Mouse (Mus musculus): ENCODE results near the gene Lct.
"Not testable (repeated sequence)": the region's sequence is repeated elsewhere in the genome, so short reads cannot be mapped to it uniquely, and the experiment has no call there.

Lct gene

DNA sequence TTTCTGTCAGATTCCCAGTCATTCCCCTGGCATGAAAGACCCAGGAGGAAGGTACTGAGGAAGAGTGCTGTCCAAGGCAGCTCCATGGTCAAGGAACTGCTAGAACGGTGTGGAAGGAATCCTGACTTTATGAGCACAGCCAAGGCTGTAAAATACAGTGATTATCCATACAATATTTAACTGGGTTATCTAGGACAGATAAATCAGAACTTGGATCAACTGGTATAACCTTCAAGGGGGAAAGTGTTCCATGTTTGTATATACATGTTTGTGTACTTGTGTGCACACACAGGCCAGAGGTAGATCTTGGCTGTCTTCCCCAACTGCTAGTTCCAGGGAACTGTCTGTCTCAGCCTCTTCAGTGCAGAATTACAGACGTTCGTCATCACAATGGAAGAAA is at the start of gene Lct:
Lct (minus strand) TSS at position 101 of the 400 bp plus-strand sequence.
- DNase-seq (ENCODE audit: low read depth, low spot score), result no peak

DNA sequence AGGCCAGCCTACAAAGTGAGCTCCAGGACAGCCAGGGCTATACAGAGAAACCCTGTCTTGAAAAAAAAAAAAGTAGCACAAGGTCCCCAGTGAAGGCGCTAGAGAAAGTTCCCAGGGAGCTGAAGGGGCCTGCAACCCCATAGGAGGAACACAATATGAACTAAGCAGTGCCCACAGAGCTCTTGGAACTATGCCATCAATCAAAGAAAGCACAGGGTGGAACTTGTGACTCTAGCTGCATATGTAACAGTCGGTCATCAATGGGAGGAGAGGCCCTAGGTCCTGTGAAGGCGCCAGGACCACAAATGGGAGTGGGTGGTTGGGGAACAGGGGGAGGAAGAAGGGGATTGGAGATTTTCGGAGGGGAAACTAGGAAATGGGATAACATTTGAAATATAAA is 48.7 kb upstream of the Lct start:
- no peak for DNase-seq (ENCODE audit: low read depth, low spot score)

DNA sequence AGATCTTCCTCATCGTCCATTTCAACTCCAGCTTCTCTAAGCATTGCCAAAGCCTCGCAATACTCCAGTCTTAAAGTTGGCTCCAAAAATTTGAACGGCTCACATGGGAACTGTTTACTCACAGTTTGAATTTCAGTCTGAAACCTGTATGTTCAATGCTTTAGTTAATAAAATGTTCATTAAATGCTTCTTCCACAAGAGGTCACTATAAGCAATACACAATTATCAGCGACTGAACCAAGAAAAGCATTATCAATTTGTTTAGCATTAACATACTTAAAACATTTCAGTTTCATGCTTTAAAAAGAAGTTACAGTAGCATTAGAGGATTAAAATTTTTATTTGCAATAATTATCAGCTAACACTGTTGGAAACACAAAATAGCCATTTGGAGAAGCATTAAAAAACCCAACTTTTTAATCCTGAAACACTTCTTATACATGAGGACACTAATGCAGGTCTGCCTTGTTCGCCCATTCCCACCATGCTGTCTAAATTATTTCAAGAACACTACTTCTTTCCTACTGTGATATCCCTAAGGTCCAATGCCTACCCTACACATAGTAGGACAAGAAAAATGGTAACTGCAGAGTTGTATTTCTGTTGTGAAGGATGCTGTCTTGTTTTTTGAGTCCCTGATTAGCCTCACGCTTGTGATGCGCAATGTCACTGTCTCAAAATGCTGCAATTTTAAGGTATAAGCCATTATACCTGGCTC is 44.2 kb upstream of the Lct start:
- no peak for DNase-seq (ENCODE audit: low read depth, low spot score)

DNA sequence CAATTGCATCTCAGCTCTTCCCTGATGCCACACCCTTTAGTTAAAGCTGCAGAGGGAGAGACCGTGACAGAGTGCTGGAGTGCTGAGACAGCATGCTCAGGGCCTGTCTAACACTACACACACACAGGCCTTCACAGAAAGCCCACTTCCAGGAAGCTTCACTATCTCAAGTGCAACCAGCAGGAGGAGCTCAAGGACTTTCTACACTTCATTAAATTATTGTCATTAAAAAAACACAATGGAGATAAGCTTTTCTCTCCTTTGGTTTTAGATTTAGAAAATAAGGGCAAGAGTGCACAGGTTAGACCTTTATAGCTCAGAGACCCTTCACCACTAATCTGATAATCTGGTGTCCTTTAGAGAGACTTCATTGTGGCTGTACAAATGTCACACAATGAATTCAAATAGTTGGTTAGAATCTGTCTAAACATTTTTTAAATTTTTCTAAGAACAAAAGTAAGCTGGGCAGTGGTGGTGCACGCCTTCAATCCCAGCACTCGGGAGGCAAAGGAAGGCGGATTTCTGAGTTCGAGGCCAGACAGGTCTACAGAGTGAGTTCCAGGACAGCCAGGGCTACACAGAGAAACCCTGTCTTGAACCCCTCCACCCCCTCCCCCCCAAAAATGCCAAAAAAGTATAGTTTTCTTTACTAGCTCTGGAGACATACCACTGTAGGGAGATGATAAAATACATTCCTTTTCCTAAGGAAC is 40.8 kb upstream of the Lct start:
- DNase-seq (ENCODE audit: low read depth, low spot score), result peak; percentile 59

DNA sequence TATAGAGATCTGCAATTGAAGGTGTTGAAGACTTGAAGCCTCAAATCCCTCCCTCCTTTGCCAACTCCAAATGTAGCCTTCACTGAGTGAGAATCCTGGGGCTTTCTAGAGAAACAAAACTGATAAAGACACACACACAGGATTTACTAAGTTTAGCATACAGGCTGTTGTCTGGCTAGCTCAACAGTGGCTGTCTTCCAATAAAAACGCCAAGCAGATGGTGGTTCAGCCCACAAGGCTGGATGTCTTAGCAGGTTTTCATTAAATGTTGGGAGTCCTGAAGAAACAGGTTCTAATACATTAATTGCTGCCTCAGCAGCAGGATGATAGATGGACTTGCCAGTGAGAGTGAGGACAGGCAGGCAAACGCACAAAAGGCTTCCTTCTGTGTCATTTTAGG is 32.5 kb upstream of the Lct start:
- no peak for DNase-seq (ENCODE audit: low read depth, low spot score)

DNA sequence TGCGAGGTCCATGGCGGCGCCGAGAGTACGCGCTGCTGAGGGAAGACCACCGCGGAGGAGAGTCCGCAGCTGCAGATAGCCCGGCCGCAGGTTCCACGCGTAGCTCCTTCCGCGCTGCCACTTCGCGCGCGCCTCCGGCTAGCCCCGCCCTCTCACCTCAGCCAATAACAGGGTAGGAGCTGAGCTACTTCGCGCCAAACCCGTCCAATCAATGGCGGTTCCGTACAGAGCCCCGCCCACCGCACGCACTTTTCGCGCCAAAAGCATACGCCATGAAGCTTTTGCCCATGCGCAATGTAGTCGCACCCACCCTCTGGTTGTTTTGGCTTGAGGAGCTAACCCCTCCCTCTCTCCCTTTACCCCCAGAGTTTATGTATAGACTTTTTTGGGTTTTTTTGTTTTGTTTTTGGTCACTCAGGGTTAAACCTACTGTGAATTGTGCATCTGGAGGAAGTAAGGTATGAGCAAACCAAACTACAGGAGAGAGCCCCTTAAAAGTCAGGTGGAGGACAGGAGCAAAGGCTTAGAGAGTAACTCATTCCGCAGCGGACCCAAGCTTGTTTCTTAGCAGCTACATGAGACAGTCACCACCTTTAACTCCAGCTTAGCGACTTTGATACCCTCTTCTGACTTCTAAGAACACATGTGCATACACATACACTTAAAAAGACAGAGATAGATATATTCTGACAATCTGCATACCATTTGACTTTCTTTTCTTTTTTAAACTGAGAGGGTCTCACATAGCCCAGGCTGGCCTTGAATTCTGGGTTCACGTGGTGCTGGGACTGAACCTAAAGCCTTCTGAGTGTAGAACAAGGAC is 31.6 kb upstream of the Lct start, which contains the start of gene Mcm6:
Mcm6 (minus strand) TSS at position 111 of the 823 bp plus-strand sequence.
- DNase-seq (ENCODE audit: low read depth, low spot score), result peak; percentile 96

DNA sequence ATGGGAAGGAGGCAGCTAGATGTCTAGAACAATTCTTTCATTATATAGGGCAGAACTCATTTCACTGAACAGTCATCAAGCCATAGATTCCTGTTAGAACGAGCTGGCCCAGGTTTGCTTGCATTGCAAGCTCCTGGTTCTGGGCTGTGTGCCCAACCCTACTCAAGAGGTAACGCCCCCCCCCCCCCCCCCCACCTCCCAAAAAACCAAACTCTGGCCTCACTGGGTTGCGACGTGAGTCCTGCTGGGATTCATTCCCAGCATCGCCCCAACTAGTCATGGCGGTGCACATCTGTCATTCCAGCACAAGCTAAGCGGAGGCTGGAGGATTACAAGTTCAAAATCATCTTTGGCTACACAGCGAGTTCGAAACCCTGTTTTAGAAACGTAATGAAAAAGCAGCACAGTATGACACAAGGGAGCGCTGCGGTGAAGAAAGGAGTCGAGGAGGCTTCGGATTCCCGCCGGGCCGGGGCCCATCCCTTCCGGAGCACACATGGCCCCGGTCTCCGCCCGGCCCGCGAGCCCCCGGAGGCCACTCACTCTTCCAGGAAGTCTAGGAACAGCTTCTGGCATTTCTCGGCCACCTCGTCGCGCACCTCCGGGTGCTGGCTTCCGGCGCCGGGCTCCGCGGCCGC is 30.9 kb upstream of the Lct start:
- no peak for DNase-seq (ENCODE audit: low read depth, low spot score)

DNA sequence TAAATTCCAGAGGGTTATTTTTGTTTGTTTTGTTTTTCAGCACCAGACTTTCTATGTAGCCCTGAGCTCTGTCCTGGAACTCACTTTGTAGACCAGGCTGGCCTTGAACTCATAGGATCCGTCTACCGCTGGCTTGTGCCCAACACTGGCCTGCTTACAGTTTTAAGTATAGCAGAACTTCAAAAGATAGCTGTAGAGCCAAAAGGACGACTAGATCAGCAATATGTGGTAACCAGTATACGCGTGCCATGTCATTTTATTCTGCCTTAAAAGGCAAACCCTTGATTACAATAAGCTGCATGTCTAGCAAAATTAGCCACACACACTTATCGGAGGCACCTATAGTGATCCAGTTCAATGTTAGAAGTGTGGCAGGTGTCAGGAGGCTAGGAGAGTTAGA is 30.2 kb upstream of the Lct start:
- no peak for DNase-seq (ENCODE audit: low read depth, low spot score)

DNA sequence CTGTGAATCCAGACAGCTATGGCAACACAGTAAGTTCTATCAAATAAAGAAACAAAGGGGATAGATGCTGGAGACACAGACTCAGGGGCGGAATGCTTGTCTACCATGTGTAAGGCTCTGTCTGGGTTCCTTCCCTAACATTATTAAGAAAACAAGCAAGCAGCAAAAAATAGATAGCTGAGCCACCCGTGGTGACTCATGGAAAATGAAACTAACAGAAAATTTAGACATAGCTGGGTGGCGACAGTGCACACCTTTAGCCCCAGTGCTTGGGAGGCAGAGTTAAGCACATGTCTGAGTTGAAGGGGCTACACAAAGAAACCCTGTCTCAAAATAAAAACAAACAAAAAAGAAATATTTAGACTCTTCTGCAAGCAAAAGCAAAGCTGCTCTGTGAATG is 29.3 kb upstream of the Lct start:
- DNase-seq (ENCODE audit: low read depth, low spot score), result no peak

DNA sequence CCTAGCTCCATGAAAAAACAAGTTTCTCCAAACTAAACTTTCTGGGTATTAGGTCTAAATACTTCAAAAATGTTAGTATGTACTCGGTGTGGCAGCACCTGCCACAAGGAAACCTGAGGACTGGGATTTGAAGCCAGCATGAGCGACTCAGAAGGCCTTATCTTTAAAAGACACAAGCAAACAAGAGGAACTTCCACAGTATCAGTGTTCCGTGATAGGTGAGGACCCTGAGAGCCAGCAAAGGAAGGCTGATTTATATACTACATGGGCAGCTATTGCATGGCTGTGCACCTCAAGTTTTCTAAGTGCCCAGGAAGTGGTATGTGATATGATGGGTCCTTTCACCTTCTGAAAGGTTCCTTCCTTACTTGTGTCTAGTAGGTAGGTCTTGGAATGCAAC is 25.0 kb upstream of the Lct start:
- DNase-seq (ENCODE audit: low read depth, low spot score), result no peak

DNA sequence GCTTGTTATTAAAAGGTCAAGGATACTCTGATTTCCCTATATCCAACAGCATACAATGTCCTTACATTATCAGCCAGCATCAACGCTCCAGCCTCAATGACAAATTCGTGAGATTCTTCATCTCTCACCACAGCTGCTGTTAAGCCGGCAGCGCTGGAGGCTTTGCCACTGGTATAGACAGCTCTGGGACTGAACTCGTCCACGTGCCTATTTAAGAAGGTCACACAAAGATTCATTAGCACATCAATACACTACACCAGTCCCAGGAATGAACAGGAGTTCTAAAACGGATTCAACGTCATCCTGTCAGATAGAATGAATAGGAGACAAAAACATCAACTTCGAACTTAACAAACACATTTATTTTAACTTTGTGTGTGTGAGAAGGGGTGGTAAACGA is 16.1 kb upstream of the Lct start:
- DNase-seq (ENCODE audit: low read depth, low spot score), result no peak

DNA sequence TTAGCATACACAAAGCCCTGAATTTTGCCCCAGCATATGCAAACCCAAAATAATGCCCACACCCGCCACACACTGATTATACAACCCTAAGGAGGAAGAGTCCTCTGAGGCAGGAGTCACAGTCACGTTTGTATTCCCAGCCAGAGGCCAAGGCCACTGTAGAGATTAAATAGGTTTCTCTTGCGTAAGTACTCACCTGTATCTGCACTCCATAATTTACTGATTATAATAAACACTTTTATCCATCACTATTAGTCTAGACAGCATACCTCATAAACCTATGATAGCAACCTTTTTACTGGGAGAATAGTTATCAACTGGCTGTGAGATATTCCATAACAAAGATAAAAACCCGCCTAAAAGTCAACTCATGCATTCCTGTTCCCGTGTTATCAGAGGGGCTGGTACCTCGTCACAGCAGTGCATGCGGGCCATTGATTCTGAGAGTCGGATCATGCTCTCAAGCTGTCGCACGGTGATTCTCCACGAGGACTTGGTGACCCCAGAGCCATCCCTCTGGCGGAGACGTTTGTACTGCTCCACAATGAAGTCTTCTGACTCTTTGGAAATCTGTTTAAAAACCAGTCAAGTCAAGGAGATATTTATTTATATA is 9.7 kb upstream of the Lct start:
- no peak for DNase-seq (ENCODE audit: low read depth, low spot score)

DNA sequence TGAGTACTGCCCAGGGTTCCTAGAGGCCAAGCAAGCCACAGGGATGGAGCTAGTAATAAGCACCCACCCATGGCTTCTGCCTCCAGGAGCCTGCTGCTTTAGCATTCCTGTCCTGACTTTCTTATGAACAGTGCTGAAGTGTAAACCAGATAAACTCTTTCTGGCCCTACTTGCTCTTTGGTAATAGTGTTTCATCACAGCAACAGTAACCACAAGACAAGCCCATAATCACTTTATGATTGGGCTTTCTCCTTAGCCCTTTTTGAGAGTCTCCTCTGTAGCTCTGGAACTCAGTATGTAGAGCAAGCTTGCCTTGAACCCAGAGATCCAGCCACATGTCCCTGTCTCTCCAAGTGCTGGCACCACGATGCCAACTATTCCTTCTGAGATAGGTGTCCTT is 2.2 kb upstream of the Lct start:
- DNase-seq (ENCODE audit: low read depth, low spot score), result no peak

DNA sequence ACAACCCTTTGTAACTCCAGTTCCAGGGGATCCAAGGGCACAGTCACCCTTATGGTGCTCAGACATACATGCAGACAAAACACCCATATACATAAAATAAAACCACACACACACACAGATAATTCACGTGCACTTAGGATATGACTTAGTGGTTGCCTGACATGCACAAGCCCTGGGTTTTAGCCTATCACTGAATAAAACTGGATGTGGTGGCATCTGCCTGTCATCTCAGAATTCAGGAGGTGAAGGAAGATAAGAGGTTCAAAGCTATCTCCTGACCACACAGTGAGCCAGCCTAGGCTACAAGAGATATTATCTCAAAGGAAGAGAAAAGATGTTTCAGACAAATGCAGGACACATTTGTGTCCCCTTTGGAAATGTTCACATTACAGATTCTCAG is 953 bp downstream of the Lct start:
- no peak for DNase-seq (ENCODE audit: low read depth, low spot score)

DNA sequence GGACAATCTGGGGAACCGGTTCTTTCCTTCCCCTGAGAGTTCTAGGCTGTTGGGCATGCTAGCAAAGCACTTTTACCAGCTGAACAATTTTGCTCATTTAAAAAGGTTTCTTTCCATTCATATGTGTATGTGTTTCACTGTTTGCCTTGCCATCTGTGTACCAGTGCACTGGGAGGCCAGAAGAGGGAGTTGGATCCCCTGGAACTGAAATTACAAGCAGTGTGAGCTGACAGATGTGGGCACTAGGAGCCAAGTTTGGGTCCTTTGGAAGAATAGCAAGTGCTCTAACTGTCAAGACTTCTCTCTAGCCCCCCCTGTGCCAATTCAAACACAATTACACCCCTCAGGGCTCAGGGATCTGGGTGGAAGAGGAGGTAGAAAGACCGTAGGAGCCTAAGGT is 3.3 kb downstream of the Lct start:
- DNase-seq (ENCODE audit: low read depth, low spot score), result no peak

DNA sequence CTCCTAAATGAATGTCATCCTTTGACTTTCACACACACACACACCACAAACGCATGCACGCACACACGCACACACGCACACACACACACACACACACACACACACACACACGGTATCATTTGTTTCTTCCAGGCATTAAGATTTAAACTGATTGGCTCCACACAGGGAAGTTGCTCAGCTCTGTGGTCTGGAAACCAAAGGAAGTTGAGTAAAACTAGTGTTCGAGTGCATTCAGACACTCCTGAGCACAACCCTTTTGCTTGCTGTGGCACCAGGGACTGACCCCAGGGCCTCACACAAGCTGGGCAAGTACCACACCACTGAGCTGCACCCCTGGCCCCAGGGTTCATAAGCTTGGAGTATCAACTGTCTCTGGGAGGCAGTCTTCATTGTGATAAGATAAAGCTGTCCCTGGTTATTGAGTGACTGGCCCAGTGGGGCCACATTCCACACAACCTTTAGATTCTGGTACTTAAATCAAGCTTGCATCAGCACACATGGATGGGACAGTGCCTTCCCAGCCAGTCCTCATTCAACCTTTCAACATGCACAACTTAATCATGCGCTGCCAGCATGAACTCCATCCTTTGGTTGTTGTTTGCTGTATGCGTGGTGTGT is 5.0 kb downstream of the Lct start:
- no peak for DNase-seq (ENCODE audit: low read depth, low spot score)

DNA sequence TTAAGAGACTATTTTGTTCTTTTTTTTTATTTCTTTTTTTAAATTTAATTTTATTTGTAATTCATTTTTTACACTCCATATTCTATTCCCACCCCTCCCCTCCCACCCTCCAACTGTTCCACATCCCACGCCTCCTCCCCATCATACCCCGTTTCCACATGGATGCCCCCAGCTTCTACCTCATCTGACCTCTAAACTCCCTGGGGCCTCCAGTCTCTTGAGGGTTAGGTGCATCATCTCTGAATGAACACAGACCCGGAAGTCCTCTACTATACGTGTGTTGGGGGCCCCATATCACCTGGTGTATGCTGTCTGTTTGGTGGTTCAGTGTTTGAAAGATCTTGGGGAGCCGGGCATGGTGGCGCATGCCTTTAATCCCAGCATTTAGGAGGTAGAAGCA is 8.9 kb downstream of the Lct start:
- not testable (repeated sequence) for DNase-seq (ENCODE audit: low read depth, low spot score)

DNA sequence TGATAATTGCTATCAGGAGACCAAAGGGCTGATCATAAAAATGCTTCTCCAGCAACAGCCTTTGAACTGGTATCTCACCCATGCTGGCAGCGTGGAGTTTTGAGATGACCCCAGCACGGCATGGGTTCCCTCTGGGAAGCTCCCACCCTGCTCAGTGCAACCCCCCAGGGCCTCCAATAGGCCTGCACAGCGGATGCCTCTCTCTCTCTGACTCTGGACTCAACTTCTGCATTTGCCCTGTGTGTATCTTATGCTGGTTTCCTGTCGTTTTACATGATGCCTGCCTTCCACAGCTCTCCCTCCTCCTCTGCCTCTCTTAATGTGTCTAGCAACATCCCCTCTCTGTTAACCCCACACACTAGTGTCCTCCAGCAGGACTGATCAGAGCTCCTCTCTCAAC is 13.5 kb downstream of the Lct start:
- no peak for DNase-seq (ENCODE audit: low read depth, low spot score)

DNA sequence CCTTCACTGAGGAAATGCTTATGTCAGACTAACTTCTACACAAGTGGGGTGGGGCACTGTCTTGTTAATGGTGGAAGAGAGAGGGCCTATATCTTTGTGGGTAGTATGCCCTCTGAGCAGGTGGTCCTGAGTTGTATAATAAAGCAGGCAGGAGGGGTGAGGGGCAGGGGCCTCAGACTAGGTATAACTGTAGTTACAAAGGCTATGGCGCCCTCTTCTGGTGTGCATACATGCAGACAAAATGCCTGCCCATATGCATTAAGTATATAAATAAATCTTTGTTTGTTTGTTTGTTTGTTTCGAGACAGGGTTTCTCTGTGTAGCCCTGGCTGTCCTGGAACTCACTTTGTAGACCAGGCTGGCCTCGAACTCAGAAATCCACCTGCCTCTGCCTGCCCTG is 19.1 kb downstream of the Lct start:
- no peak for DNase-seq (ENCODE audit: low read depth, low spot score)

DNA sequence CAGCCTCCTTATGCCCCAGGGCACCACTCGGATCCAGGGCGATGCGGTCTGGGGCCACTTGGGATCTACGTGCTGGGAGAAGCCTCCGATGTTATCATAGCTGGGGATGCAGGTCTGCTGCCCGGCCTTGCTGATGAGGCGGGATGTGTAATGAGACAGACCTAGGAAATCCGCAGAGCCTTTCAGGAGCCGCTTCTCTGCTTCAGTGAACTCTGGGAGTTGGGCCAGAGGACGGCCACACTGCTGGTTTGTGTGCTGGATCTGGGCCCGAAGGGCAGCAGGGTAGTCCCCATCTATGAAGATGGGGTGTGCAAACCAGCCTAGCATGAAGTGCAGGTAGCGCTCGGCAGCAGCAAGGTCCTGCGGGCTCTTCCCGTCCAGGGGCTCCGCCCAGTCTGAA is 24.2 kb downstream of the Lct start:
- no peak for DNase-seq (ENCODE audit: low read depth, low spot score)
